Mouse (Mus musculus): ENCODE measurements around the gene Cdk5. TPM values are rescaled to one million over a fixed set of nuclear protein-coding genes. Genes with fewer than 3 reads are reported as not detected.
A peak's percentile ranks its signal among the peaks of the same experiment; 100 is the strongest.

The Cdk5 gene
- polyA plus RNA-seq, 1 experiment from 2014 or later, result 48.6 TPM

- 35% methylated on average over 6 of the region's 7 CpGs for WGBS
- H3K4me1 ChIP-seq (ENCODE audit: control insufficient read depth, insufficient read depth, low read length), result peaks cover 12% of the 10 kb centered on the region; the same call in 1 of the 2 replicates
Measured at GRCm38 (mm10) chr5:24389011-24389657, 34.2 kb downstream of the Cdk5 start.

GRCm38 (mm10) chr5:24388246-24388915, 34.9 kb downstream of the Cdk5 start:
- 25% methylated on average over 26 of the region's 26 CpGs for WGBS

More at GRCm38 (mm10) chr5:24389011-24389657, 34.2 kb downstream of the Cdk5 start:
- H3K27ac ChIP-seq (replicated peaks; ENCODE audit: low read depth, low read length), result no peak overlapping the region
- H3K27me3 ChIP-seq (ENCODE audit: control insufficient read depth, insufficient read depth, low read length), result 0 out of 2 replicates have a peak, but pooled peaks cover 5% of the 10 kb centered on the region
- H3K4me2 ChIP-seq (ENCODE audit: low read depth, severe bottlenecking), result no peak overlapping the region
- ATAC-seq (ENCODE audit: insufficient number of reproducible peaks, low FRiP score, low TSS enrichment, low read depth), result no peak
- no peaks in the 10 kb centered on the region for H3K36me3 ChIP-seq (ENCODE audit: control insufficient read depth, insufficient read depth, low read length)
- H3K9ac ChIP-seq (ENCODE audit: low read length), result no peak overlapping the region
- no peak overlapping the region for H3K4me3 ChIP-seq (ENCODE audit: low read depth, low read length)
- DNase-seq (ENCODE audit: low spot score), result peak; percentile 64
- no peaks in the 10 kb centered on the region for H3K9me3 ChIP-seq (ENCODE audit: control insufficient read depth, low read length)

GRCm38 (mm10) chr5:24387264-24388241, 35.8 kb downstream of the Cdk5 start:
- peak; percentile 12; the same call in 1 of the 2 replicates for ATAC-seq (ENCODE audit: insufficient number of reproducible peaks, low FRiP score, low TSS enrichment, low read depth)
- Histone ChIP-seq H3K27me3 (ENCODE audit: control insufficient read depth, insufficient read depth, low read length) (0 out of 2 replicates have a peak, but pooled peaks cover 5% of the 10 kb centered on the region), H3K27ac (replicated peaks; ENCODE audit: low read depth, low read length) (no peak overlapping the region), H3K4me3 (ENCODE audit: low read depth, low read length) (peak overlapping the region; percentile 38), H3K4me1 (ENCODE audit: control insufficient read depth, insufficient read depth, low read length) (peaks cover 12% of the 10 kb centered on the region; the same call in 1 of the 2 replicates), H3K9me3 (ENCODE audit: control insufficient read depth, low read length) (no peaks in the 10 kb centered on the region), H3K9ac (ENCODE audit: low read length) (peak overlapping the region; percentile 68), H3K36me3 (ENCODE audit: control insufficient read depth, insufficient read depth, low read length) (no peaks in the 10 kb centered on the region), H3K4me2 (ENCODE audit: low read depth, severe bottlenecking) (peak overlapping the region; percentile 97)
- peak; percentile 70 for DNase-seq (ENCODE audit: low spot score)
- 1% methylated on average over 73 of the region's 73 CpGs for WGBS

More at GRCm38 (mm10) chr5:24388246-24388915, 34.9 kb downstream of the Cdk5 start:
- Histone ChIP-seq H3K9me3 (ENCODE audit: control insufficient read depth, low read length) (no peaks in the 10 kb centered on the region), H3K27me3 (ENCODE audit: control insufficient read depth, insufficient read depth, low read length) (0 out of 2 replicates have a peak, but pooled peaks cover 5% of the 10 kb centered on the region), H3K4me1 (ENCODE audit: control insufficient read depth, insufficient read depth, low read length) (peaks cover 12% of the 10 kb centered on the region; the same call in 1 of the 2 replicates), H3K4me2 (ENCODE audit: low read depth, severe bottlenecking) (peak overlapping the region; percentile 97), H3K9ac (ENCODE audit: low read length) (peak overlapping the region; percentile 68), H3K4me3 (ENCODE audit: low read depth, low read length) (peak overlapping the region; percentile 38), H3K27ac (replicated peaks; ENCODE audit: low read depth, low read length) (no peak overlapping the region), H3K36me3 (ENCODE audit: control insufficient read depth, insufficient read depth, low read length) (no peaks in the 10 kb centered on the region)
- ATAC-seq (ENCODE audit: insufficient number of reproducible peaks, low FRiP score, low TSS enrichment, low read depth), result 0 out of 2 replicates have a peak, but pooled peaks have one; percentile 4
- DNase-seq (ENCODE audit: low spot score), result no peak

- DNase-seq (ENCODE audit: low spot score) (no peak), ATAC-seq (ENCODE audit: insufficient number of reproducible peaks, low FRiP score, low TSS enrichment, low read depth) (no peak)
- H3K36me3 ChIP-seq (ENCODE audit: control insufficient read depth, insufficient read depth, low read length), result no peaks in the 10 kb centered on the region
- no peak overlapping the region for H3K9ac ChIP-seq (ENCODE audit: low read length)
- peaks cover 12% of the 10 kb centered on the region; the same call in 1 of the 2 replicates for H3K4me1 ChIP-seq (ENCODE audit: control insufficient read depth, insufficient read depth, low read length)
- 75% methylated on average over 10 of the region's 10 CpGs for WGBS
- H3K9me3 ChIP-seq (ENCODE audit: control insufficient read depth, low read length), result no peaks in the 10 kb centered on the region
- no peak overlapping the region for H3K27ac ChIP-seq (replicated peaks; ENCODE audit: low read depth, low read length)
- H3K27me3 ChIP-seq (ENCODE audit: control insufficient read depth, insufficient read depth, low read length), result 0 out of 2 replicates have a peak, but pooled peaks cover 5% of the 10 kb centered on the region
- H3K4me3 ChIP-seq (ENCODE audit: low read depth, low read length), result no peak overlapping the region
- no peak overlapping the region for H3K4me2 ChIP-seq (ENCODE audit: low read depth, severe bottlenecking)
Measured at GRCm38 (mm10) chr5:24385887-24386550, 37.3 kb downstream of the Cdk5 start.

- WGBS, result 86% methylated on average over 5 of the region's 5 CpGs
- H3K4me1 ChIP-seq (ENCODE audit: control insufficient read depth, insufficient read depth, low read length), result peaks cover 12% of the 10 kb centered on the region; the same call in 1 of the 2 replicates
- no peak overlapping the region for H3K27ac ChIP-seq (replicated peaks; ENCODE audit: low read depth, low read length)
- ATAC-seq (ENCODE audit: insufficient number of reproducible peaks, low FRiP score, low TSS enrichment, low read depth) (no peak), DNase-seq (ENCODE audit: low spot score) (no peak)
- H3K9me3 ChIP-seq (ENCODE audit: control insufficient read depth, low read length), result no peaks in the 10 kb centered on the region
- H3K4me3 ChIP-seq (ENCODE audit: low read depth, low read length), result no peak overlapping the region
- H3K9ac ChIP-seq (ENCODE audit: low read length), result no peak overlapping the region
- H3K36me3 ChIP-seq (ENCODE audit: control insufficient read depth, insufficient read depth, low read length), result no peaks in the 10 kb centered on the region
- H3K27me3 ChIP-seq (ENCODE audit: control insufficient read depth, insufficient read depth, low read length), result 0 out of 2 replicates have a peak, but pooled peaks cover 5% of the 10 kb centered on the region
- no peak overlapping the region for H3K4me2 ChIP-seq (ENCODE audit: low read depth, severe bottlenecking)
Measured at GRCm38 (mm10) chr5:24385374-24385773, 38.0 kb downstream of the Cdk5 start.

- Histone ChIP-seq H3K4me2 (ENCODE audit: low read depth, severe bottlenecking) (no peak overlapping the region), H3K27ac (replicated peaks; ENCODE audit: low read depth, low read length) (no peak overlapping the region), H3K9ac (ENCODE audit: low read length) (no peak overlapping the region), H3K4me1 (ENCODE audit: control insufficient read depth, insufficient read depth, low read length) (peaks cover 6% of the 10 kb centered on the region; the same call in 1 of the 2 replicates), H3K4me3 (ENCODE audit: low read depth, low read length) (no peak overlapping the region), H3K9me3 (ENCODE audit: control insufficient read depth, low read length) (no peaks in the 10 kb centered on the region), H3K36me3 (ENCODE audit: control insufficient read depth, insufficient read depth, low read length) (no peaks in the 10 kb centered on the region), H3K27me3 (ENCODE audit: control insufficient read depth, insufficient read depth, low read length) (0 out of 2 replicates have a peak, but pooled peaks cover 5% of the 10 kb centered on the region)
- 73% methylated on average over 6 of the region's 6 CpGs for WGBS
- DNase-seq (ENCODE audit: low spot score), result no peak
- ATAC-seq (ENCODE audit: insufficient number of reproducible peaks, low FRiP score, low TSS enrichment, low read depth), result no peak
Measured at GRCm38 (mm10) chr5:24384407-24384806, 38.9 kb downstream of the Cdk5 start.

- H3K27ac ChIP-seq (replicated peaks; ENCODE audit: low read depth, low read length), result no peak overlapping the region
- peak; percentile 97 for DNase-seq (ENCODE audit: low spot score)
- no peaks in the 10 kb centered on the region for H3K9me3 ChIP-seq (ENCODE audit: control insufficient read depth, low read length)
- H3K36me3 ChIP-seq (ENCODE audit: control insufficient read depth, insufficient read depth, low read length), result no peaks in the 10 kb centered on the region
- 1% methylated on average over 34 of the region's 34 CpGs for WGBS
- ATAC-seq (ENCODE audit: insufficient number of reproducible peaks, low FRiP score, low TSS enrichment, low read depth), result peak; percentile 64
- H3K4me1 ChIP-seq (ENCODE audit: control insufficient read depth, insufficient read depth, low read length), result peaks cover 4% of the 10 kb centered on the region; the same call in 1 of the 2 replicates
- H3K4me3 ChIP-seq (ENCODE audit: low read depth, low read length), result peak overlapping the region; percentile 33
- 0 out of 2 replicates have a peak, but pooled peaks cover 3% of the 10 kb centered on the region for H3K27me3 ChIP-seq (ENCODE audit: control insufficient read depth, insufficient read depth, low read length)
- H3K4me2 ChIP-seq (ENCODE audit: low read depth, severe bottlenecking), result peak overlapping the region; percentile 66
- peak overlapping the region; percentile 28; the same call in 1 of the 2 replicates for H3K9ac ChIP-seq (ENCODE audit: low read length)
Measured at GRCm38 (mm10) chr5:24383026-24383859, 40.1 kb downstream of the Cdk5 start.
